Mouse (Mus musculus) lung, embryonic 14.5 days (tissue): ENCODE measurements around the gene Hacd2. TPM values are rescaled to one million over a fixed set of nuclear protein-coding genes. Genes with fewer than 3 reads are reported as not detected.
A peak's percentile ranks its signal among the peaks of the same experiment; 100 is the strongest.

Experiments
- ATAC-seq: fragments of 200-750 bp; cut with Nextera tagmentation; 2 replicates; pipeline ENCODE4 v1.8.0; 2017; ENCODE audit warnings: mild to moderate bottlenecking, moderate TSS enrichment, moderate library complexity; ENCODE audit not compliant: insufficient read depth
- DNase-seq: peaks from one replicate; pipeline ENCODE4 v3.0.0-alpha.2; 2015
- H3K27ac ChIP-seq: fragments of 300-500 bp; sonication (generic); 2 replicates; pipeline ENCODE4 v1.5.1; 2014; ENCODE audit warnings: low read depth, mild to moderate bottlenecking, moderate library complexity
- H3K27me3 ChIP-seq: fragments of 300-500 bp; sonication (generic); 2 replicates; pipeline ENCODE4 v1.6.1; 2014; ENCODE audit warnings: low read length, control low read depth; ENCODE audit not compliant: insufficient read depth
- H3K36me3 ChIP-seq: fragments of 300-500 bp; sonication (generic); 2 replicates; pipeline ENCODE4 v1.6.1; 2014; ENCODE audit warnings: control low read depth; ENCODE audit not compliant: insufficient read depth
- H3K4me1 ChIP-seq: fragments of 300-500 bp; sonication (generic); 2 replicates; pipeline ENCODE4 v1.6.1; 2014; ENCODE audit warnings: antibody characterized with exemption, control low read depth; ENCODE audit not compliant: insufficient read depth
- H3K4me2 ChIP-seq: fragments of 300-500 bp; sonication (generic); 2 replicates; pipeline ENCODE4 v1.6.1; 2014; ENCODE audit warnings: mild to moderate bottlenecking
- H3K4me3 ChIP-seq: fragments of 300-500 bp; sonication (generic); 2 replicates; pipeline ENCODE4 v1.5.1; 2014; ENCODE audit warnings: low read depth, low read length
- H3K9ac ChIP-seq: fragments of 300-500 bp; sonication (generic); 2 replicates; pipeline ENCODE4 v1.6.1; 2014
- H3K9me3 ChIP-seq: fragments of 300-500 bp; sonication (generic); 2 replicates; pipeline ENCODE4 v1.6.1; 2016; ENCODE audit warnings: low read depth, low read length, control low read depth
- CTCF ChIP-seq: IDR thresholded peaks from 2 replicates; pipeline ENCODE4 v1.5.1; 2016; ENCODE audit warnings: antibody characterized with exemption, low read depth
- WGBS: fragments of 180-500 bp; shearing (Covaris S2); extraction: QIAGEN DNeasy Blood & Tissue Kit; methylation state at CpG from one replicate; pipeline ENCODE4 v1.1.7; 2014; 5-methylcytosine and 5-hydroxymethylcytosine counted together
- polyA plus RNA-seq: library from polyadenylated mRNA; unstranded; fragments of >200 nt; fragmentation: Nextera tagmentation; extraction: Ambion mirVana; gene quantifications from 2 replicates; pipeline ENCODE4 v1.2.1, GENCODE M21; 2014

Hacd2 gene
- polyA plus RNA-seq, 1 experiment from 2014 or later: 50.8 TPM

DNA sequence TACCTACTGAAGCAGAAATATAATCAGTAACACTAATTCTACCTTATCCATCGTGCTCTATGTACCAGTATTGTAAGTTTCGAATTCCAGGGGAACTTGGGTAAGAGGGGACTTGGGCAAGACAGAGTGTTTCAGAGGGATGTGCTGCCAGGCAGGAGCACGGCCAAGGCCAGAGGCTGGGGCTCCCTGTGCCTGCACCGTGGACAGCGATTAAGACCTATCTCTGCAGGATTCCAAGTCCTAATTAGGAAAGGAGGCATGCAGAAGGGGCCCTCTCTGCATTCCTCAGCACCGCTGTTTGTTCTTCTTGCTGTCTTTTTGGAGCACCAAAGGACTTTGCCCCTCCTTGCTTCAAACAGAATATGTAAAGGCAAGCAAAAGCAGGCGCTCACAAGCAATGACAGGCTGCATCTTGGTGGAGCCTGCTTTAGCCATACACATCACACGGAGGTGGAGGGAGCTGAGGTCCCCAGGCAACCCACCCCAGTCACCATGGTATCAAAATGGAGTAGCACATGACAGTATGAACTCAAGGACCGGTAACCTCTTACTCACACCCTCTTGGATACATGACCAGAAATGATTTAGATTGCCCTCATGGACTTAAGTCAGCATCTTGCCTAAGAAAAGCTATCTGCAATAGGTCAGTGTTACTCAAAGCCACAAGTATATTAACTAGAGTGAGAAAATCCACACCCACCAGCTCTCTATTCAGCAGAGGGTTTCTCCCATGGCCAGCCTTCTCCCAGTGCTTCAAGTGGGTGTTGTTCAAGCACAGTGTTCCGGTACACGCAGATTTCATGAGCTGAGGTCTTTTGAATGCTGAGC lies 37.8 kb upstream of the Hacd2 start:
- DNase-seq (no peak), ATAC-seq (peak; percentile 42; the same call in 1 of the 2 replicates)
- no peaks in the 10 kb centered on the region for H3K27me3 ChIP-seq
- 0 out of 2 replicates have a peak, but pooled peaks cover 4% of the 10 kb centered on the region for H3K4me1 ChIP-seq
- no peaks in the 10 kb centered on the region for H3K9me3 ChIP-seq
- WGBS: 34% methylated on average over 11 of the region's 11 CpGs
- TF ChIP-seq CTCF: no peak
- no peak overlapping the region; the same call in 1 of the 2 replicates for H3K27ac ChIP-seq
- no peak overlapping the region for H3K4me2 ChIP-seq
- H3K9ac ChIP-seq: no peak overlapping the region
- H3K4me3 ChIP-seq: no peak overlapping the region
- peaks cover 77% of the 10 kb centered on the region for H3K36me3 ChIP-seq

DNA sequence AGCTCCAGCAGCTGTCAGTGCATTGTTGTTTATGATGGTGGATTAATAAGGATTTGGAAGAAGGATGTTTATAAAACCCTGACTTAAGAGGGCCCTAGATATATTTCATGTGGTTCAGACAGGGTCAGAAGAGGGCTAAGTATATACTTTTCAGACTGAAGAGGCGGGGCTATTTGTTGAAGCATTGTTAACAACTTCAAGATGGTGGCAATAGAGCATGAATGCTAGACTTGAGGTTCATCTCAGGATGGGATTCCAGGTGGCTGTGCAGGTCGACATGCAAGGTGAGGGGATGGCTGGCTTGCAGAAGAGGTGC lies 37.2 kb upstream of the Hacd2 start:
- H3K27ac ChIP-seq: no peak overlapping the region
- peaks cover 75% of the 10 kb centered on the region for H3K36me3 ChIP-seq
- H3K9ac ChIP-seq: no peak overlapping the region
- ATAC-seq (no peak), DNase-seq (no peak)
- H3K4me3 ChIP-seq: no peak overlapping the region
- 62% methylated on average over 2 of the region's 2 CpGs for WGBS
- H3K27me3 ChIP-seq: no peaks in the 10 kb centered on the region
- TF ChIP-seq CTCF: no peak
- H3K9me3 ChIP-seq: no peaks in the 10 kb centered on the region
- no peak overlapping the region for H3K4me2 ChIP-seq
- H3K4me1 ChIP-seq: 0 out of 2 replicates have a peak, but pooled peaks cover 4% of the 10 kb centered on the region

DNA sequence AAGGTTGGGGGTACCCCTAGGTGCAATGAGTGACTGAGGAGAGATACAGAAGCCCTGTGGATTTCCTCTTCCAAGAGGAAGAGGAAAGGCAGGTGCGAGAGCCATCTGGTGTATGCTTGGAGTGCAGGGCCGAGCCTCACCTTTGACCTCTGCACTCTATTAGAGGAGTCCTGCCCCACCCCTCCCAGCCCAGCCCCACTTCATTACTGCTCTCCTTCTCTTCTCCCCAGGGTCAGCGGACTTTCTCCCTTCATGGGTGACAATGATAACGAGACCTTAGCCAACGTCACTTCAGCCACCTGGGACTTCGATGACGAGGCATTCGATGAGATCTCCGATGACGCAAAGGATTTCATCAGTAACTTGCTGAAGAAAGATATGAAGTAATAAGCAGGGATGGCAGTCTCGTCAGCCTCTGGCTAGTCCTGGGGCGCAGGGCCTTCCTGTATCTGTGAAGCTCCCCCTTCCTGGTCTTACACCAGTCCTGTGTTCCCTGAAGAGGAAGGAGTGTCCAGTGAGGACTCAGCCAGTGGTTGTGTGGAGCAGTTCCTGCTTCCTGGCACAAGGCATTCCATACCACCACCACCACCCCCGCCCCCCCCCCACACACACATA lies 35.9 kb upstream of the Hacd2 start:
- ATAC-seq (no peak), DNase-seq (no peak)
- H3K27me3 ChIP-seq: no peaks in the 10 kb centered on the region
- H3K27ac ChIP-seq: no peak overlapping the region
- no peak overlapping the region for H3K4me2 ChIP-seq
- H3K9ac ChIP-seq: no peak overlapping the region
- TF ChIP-seq CTCF: no peak
- H3K9me3 ChIP-seq: no peaks in the 10 kb centered on the region
- 87% methylated on average over 13 of the region's 13 CpGs for WGBS
- no peak overlapping the region for H3K4me3 ChIP-seq
- peaks cover 76% of the 10 kb centered on the region for H3K36me3 ChIP-seq
- H3K4me1 ChIP-seq: 0 out of 2 replicates have a peak, but pooled peaks cover 4% of the 10 kb centered on the region

DNA sequence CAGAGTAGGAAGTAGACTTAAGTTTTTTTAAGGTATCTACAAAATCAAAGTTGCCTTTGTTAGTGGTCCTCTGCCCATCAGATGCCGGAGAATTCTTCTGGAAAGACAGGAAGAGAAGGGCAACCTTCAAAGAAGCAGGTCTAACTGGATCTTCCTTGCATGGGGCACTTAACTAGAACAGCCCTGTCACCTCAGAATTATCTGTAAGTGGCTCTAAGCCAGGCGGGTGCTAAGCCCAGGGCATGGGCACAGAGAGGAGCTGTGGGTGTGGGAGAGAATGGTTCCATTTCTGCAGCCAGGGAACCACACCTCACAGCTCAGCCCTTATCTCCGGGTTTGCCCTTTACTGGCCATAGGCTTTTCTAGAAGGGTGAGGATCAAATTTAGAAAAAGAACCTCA lies 30.9 kb upstream of the Hacd2 start:
- no peak overlapping the region for H3K27ac ChIP-seq
- no peaks in the 10 kb centered on the region for H3K27me3 ChIP-seq
- WGBS: 67% methylated on average over 3 of the region's 3 CpGs
- H3K4me3 ChIP-seq: no peak overlapping the region
- no peak overlapping the region for H3K9ac ChIP-seq
- peaks cover 6% of the 10 kb centered on the region for H3K4me1 ChIP-seq
- no peak for TF ChIP-seq CTCF
- no peak for ATAC-seq
- no peak overlapping the region for H3K4me2 ChIP-seq
- H3K36me3 ChIP-seq: peaks cover 54% of the 10 kb centered on the region
- no peak for DNase-seq
- H3K9me3 ChIP-seq: no peaks in the 10 kb centered on the region

DNA sequence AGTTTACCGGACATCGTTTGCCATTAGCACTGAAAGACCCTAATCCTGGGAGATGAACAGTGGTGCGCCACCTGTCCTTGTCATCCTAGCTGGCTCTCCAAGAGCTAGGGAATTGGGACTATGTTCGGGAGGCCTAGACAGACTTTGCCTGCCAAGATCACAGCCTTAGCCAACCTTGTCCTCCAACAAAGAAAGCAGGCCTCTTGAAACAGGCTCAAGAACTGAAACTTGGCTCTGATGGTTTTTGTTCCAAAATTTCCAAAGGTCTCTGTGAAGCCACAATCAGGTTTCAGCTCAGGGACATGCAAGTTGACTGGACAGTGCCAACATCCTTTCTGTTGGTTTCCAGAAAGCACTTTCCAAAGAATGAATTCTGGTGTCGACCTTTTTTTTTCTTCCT lies 29.4 kb upstream of the Hacd2 start:
- WGBS: 80% methylated on average over 5 of the region's 5 CpGs
- Histone ChIP-seq H3K4me1 (peaks cover 17% of the 10 kb centered on the region), H3K9ac (no peak overlapping the region), H3K4me3 (no peak overlapping the region), H3K27ac (no peak overlapping the region), H3K9me3 (no peaks in the 10 kb centered on the region), H3K27me3 (no peaks in the 10 kb centered on the region), H3K36me3 (peaks cover 51% of the 10 kb centered on the region), H3K4me2 (no peak overlapping the region)
- TF ChIP-seq CTCF: no peak
- no peak for ATAC-seq
- DNase-seq: no peak

DNA sequence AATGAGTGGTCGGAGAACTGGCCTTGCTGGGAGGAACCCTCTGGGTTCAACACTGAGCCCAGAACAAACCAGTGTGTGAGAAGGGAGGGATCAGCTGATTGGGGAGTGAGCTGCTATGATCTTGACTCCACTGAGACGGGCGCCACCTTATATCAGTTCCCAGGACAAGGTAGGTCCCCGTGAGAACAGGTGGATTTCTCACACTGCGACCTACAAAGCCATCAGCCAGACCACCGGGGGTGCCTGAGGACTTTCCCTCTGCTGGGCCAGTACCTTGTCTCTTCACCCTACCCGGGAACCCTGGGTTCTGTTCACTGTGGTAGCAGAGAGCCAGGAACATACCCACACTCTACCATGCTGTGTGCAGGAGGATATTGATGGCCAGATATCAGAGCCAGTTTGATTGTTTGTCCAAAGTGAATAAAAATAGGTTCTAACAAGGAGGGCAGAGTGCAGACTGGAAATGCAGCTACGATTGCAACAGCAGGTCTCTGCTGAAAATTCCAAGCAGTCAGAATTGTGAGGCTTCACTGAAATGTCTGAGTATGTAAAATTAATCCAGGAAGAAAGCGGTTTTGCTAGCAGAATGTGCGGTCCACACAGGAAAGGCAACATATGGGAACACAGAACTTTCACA lies 28.4 kb upstream of the Hacd2 start:
- Histone ChIP-seq H3K9ac (no peak overlapping the region), H3K4me2 (no peak overlapping the region), H3K27ac (peak overlapping the region; percentile 84), H3K9me3 (no peaks in the 10 kb centered on the region), H3K4me1 (peaks cover 17% of the 10 kb centered on the region), H3K27me3 (no peaks in the 10 kb centered on the region), H3K36me3 (peaks cover 47% of the 10 kb centered on the region), H3K4me3 (no peak overlapping the region)
- ATAC-seq (no peak), DNase-seq (no peak)
- WGBS: 79% methylated on average over 10 of the region's 10 CpGs
- TF ChIP-seq CTCF: no peak

DNA sequence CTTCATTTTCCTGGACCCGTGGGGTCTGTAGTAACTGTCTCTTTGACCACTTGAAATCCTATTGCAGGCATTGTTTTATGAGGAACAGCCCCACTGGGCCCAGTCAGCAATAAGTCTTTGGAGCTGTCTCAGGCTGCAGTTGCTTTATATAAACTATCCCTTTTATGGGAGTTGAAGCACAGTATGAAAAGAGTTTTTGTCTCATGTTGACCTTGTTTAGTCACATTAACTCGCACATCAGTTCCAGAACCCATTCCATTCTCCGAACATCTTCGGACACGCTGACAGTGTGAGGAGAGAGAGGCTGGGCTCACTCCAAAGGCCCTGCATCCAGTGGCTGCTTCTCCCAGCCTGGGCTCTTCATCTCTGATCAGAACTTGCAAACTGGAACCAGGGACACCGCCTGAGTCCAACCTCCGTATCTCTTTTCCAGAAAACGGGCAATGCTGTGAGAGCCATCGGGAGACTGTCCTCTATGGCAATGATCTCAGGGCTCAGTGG lies 27.5 kb upstream of the Hacd2 start:
- H3K27ac ChIP-seq: peak overlapping the region; percentile 84
- ATAC-seq (peak; percentile 62), DNase-seq (peak; percentile 79)
- H3K27me3 ChIP-seq: no peaks in the 10 kb centered on the region
- H3K4me3 ChIP-seq: 0 out of 2 replicates have a peak overlapping the region, but pooled peaks have one; percentile 6
- no peaks in the 10 kb centered on the region for H3K9me3 ChIP-seq
- H3K4me1 ChIP-seq: peaks cover 17% of the 10 kb centered on the region
- 43% methylated on average over 9 of the region's 9 CpGs for WGBS
- H3K4me2 ChIP-seq: peak overlapping the region; percentile 33; the same call in 1 of the 2 replicates
- TF ChIP-seq CTCF: no peak
- peak overlapping the region; percentile 32; the same call in 1 of the 2 replicates for H3K9ac ChIP-seq
- peaks cover 42% of the 10 kb centered on the region for H3K36me3 ChIP-seq
